Mouse (Mus musculus): ENCODE data around the gene Ccdc134.

The Ccdc134 gene

GRCm38 (mm10) chr15:82175091-82175490, 47.4 kb downstream of the Ccdc134 start:
- no peak for DNase-seq

GRCm38 (mm10) chr15:82177743-82178290, 50.1 kb downstream of the Ccdc134 start:
- no peak for DNase-seq

- DNase-seq: no peak
Measured at GRCm38 (mm10) chr15:82181131-82181530, 53.4 kb downstream of the Ccdc134 start.

GRCm38 (mm10) chr15:82182311-82182710, 54.6 kb downstream of the Ccdc134 start:
- no peak for DNase-seq

GRCm38 (mm10) chr15:82183596-82183995, 55.9 kb downstream of the Ccdc134 start:
- no peak for DNase-seq

- peak; percentile 71 to 82 for DNase-seq
Measured at GRCm38 (mm10) chr15:82184183-82184582, 56.5 kb downstream of the Ccdc134 start.

- peak; percentile 76 to 87 for DNase-seq
Measured at GRCm38 (mm10) chr15:82184656-82185055, 56.9 kb downstream of the Ccdc134 start.

GRCm38 (mm10) chr15:82185062-82185783, 57.5 kb downstream of the Ccdc134 start:
- DNase-seq: peak; percentile 42 to 47

GRCm38 (mm10) chr15:82186131-82186530, 58.4 kb downstream of the Ccdc134 start:
- peak; percentile 27 to 37 for DNase-seq

GRCm38 (mm10) chr15:82186931-82187330, 59.2 kb downstream of the Ccdc134 start:
- DNase-seq: no peak

GRCm38 (mm10) chr15:82187401-82187800, 59.7 kb downstream of the Ccdc134 start:
- no peak for DNase-seq

- DNase-seq: no peak
Measured at GRCm38 (mm10) chr15:82187924-82188323, 60.2 kb downstream of the Ccdc134 start.

GRCm38 (mm10) chr15:82188481-82189240, 60.9 kb downstream of the Ccdc134 start:
- peak; percentile 44 to 77 for DNase-seq
